Mouse (Mus musculus): ENCODE measurements around the gene Sytl2. TPM values are rescaled to one million over a fixed set of nuclear protein-coding genes. Genes with fewer than 3 reads are reported as not detected.

Gene Sytl2
- total RNA-seq, 2 experiments from 2014 or later: 2.1 to 3.3 TPM

DNA sequence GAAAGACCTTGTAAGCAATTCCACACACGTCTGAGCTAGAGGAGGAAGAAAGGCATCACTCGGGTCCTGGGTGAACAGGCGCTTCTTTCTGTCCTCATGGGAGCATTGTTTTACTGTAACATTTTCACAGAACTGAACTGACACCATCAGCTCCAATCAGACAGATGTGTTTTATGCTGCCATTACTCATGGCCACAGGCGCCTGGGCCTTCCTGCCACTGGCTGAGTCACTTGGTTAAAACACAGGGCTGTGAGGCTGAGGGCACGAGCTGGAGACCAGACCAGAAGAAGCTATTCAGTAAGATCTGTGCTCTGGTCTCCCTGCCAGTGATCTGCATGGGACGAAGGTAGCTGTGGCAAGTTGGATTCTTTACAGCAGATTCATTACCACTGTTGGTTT is 6.0 kb downstream of the Sytl2 start:
- no peak for DNase-seq

DNA sequence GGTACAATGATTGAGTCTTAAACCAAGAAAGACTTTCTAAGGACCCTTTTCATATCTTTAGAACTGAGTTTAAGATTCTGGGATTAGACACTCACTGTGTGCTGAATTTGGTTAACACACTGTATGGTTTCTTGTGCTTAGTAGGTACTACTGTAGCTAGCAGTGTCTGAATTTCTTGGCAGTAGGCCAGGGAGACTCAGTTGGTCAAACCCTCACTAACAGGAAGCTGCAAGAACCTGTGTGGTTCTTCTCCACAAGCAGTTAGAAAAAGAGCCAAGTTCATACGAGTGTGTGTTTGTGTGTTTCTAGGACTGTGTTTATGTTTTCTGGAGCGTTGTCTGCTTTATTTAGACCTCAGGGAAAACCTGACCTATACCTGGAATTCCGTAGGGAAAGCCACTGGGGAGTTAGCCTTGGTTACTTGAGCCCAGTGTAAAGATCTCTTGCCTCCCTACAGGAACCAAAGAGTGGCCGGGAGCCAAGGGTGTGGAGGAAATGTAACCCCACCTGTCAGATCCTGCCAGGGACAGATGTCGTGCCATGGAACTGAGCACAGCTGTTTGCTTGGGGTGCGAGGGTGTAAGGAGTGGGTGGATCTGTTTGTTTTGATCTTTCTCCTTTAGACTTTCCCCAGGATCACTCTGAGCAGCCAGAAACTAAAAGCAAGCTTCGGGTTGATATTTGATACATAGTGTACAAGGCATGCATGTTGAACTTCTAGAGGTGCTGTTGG is 10.3 kb downstream of the Sytl2 start:
- DNase-seq: peak; percentile 7 to 8

DNA sequence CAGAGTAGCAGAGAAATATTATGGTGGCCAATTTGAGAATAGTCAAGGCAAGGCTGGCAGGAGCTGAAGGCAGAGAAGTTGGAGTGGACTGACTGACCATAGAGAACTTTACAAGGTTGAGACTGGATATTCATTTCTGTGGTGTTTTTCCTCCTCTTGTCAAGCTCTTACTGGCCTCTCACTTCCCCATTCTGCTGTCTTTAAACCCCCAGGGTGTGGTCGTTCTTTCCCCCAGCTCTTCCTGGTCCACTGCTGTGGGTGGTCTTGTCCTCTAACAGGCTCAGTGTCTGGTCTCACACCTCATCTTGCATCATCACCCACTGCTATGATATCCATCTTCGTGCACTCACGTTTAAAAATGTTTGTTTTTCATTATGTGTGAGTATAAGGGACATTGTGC is 11.4 kb downstream of the Sytl2 start:
- DNase-seq: no peak

DNA sequence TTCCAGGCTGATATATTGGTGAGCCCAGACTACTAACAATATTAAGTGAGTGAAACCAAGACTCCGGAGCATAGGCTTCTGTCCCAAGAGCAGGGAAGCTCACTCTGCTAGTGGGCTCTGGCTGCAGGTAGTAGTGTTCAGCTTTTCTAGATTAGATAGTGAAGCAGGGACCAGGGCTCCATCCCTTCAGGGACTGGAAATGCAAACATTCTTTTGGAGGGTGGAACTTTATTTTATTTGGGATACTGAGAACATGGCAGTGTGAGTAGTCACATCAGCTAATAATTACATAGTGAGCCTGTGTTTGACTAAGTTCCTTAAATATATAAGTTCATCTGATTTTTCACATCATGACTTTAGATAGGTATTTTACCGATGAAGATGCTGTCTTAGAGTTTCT is 14.8 kb downstream of the Sytl2 start:
- DNase-seq: no peak

DNA sequence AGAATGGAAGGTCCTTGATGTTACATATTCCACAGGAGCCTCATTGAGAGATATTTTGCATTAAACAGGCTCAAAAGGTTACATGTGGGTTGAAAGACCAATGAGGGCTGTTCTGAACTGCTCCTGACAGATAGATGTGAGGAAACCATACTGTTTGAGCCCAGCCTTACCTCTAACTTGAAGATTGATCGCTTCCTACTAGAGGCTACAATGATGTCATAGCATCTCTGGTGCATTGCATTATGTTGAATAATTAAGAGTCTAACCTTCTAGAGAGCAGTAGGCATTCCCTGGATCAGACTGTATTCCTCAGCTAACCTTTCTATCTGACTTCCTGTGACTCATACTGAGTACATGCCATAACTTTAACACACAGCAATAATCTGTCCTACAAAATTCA is 17.4 kb downstream of the Sytl2 start:
- DNase-seq: no peak

DNA sequence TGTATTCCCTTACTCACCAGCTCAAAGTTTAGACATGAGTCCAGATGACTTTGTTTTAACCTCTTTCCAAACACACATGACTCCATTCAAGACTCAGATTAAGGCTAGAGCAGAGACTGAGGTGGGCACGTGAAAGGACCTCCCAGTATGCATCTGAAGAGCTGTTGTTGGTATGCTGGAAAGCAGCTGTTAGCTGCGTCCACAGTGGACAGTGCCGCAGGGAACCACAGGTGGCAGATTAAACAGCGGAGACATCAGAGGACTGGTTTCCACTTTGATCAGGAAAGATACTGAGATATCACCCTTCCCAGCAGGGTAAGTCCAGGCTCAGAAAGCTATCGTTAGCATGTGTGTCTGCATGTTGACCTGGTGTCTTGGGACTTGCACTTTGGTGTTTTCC is 18.1 kb downstream of the Sytl2 start:
- DNase-seq: no peak

DNA sequence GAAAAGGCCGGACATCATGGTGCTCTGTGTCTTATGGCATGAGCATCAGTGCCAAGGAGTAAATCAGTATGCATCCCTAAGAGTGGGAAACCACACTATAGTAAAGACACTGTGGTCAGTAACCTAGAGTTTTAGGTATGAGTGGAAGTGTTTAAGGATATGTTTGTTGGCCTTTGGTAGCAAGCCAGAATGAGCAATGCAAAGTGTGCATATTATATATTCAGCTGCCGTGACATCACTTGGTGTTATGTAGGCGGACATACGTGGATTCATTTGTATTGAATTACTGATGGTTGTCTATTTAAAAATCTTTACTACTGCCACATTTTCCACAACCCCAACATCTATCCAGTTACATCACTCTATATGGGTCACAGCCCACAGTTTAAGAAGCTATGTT is 23.1 kb downstream of the Sytl2 start:
- no peak for DNase-seq

DNA sequence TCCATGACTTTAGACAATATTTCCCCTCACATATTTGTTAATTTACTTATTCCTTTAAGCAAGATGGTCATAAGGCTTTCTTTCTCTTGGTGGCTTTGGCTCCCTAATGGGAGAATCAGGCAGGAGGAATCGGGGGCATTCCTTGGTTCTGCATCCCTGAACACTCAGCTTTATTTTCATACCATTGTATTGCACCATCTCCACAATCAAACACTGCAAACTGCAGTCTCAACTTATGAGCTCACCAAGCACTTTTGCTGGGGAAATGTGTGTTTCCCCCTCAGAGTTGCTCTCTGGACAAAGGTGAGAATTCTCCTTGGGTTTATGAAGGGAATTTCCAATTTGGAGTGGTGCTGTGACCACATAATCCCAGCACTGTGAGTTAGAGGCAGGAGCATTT is 28.1 kb downstream of the Sytl2 start:
- DNase-seq: no peak

DNA sequence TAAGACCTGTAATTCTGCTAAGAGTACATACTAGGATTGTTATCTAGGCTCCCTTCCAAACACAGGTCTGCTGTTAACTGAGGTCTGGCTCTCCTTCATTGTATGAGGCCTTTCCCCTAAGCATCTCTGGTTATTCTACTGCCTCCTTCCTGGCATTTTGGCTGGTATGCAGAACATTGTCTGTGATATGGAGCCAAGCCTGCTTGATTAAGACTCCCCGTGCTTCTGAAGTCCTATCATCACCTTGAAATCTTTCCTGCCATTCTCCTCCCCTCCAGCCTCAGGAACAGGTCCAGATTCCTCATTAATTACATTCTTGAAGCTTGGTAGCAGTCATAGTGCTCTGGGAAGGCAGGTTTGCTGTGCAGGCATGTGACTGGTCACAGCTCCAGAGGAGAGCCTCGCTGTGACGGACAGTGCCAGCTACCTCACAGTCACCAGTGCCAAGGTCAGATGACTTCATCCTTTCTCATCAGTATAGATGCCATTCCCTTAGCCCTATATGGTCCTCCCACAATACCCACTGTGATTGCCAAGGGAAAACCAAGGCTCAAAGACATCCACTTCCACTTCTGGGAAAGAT is 30.5 kb downstream of the Sytl2 start:
- DNase-seq: no peak

DNA sequence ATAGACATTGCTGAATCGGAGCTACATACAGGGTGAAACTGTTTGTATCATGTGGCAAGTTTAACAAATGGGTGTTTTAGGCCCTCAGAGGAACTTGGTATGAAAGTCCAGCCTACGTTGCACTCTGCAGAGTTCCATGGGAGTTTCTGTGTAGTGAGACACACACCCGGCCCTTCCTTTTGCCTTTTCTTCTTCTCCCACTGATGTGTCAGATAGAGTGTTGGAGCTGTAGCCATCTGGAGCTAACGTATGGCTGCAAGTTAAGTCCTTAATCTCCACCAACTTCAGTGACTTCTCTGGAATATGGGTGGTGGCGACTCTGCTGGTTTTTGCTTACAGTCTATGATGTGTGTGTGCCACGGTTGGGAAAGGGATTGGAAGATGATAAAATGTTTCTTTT is 32.3 kb downstream of the Sytl2 start:
- DNase-seq: no peak

DNA sequence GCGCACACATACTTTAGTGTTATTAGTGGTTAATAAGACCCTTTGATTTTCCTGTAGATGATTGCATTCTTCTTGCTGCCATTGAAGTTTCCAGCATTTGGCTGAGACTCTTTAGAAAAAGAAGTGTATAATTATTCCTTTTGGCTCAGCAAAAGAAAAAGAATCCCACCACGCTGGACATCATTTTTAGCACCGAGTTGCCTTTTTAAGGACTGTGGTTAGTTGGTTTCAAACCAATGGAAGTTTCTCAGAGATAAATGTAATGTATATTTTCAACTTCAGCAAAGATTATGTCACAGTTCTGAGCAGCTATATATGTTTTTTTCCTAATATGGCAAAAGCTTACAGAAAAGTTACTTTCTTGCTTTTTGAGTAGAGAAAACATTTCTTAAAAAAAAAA is 32.8 kb downstream of the Sytl2 start:
- no peak for DNase-seq

DNA sequence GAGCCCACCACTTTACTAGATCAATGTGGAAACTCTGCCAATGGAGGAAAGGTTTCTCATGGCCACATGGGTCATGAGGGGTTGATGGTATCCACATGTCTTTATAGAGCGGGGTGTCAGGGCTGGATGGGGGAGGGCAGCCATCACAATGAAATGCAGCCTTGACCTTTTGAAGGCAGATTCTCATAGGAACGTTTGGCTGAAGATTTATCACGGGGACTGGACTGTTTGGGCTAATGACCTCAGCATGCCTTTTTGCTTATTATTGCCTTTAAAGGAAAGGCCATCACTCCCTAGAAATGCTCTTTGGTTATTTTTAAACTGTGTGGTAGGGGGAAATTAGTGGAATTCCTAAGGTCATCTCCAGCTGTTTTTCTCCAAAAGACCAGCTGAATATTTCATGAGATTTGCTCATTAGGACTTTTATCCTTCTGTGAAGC is 33.7 kb downstream of the Sytl2 start:
- DNase-seq: no peak

DNA sequence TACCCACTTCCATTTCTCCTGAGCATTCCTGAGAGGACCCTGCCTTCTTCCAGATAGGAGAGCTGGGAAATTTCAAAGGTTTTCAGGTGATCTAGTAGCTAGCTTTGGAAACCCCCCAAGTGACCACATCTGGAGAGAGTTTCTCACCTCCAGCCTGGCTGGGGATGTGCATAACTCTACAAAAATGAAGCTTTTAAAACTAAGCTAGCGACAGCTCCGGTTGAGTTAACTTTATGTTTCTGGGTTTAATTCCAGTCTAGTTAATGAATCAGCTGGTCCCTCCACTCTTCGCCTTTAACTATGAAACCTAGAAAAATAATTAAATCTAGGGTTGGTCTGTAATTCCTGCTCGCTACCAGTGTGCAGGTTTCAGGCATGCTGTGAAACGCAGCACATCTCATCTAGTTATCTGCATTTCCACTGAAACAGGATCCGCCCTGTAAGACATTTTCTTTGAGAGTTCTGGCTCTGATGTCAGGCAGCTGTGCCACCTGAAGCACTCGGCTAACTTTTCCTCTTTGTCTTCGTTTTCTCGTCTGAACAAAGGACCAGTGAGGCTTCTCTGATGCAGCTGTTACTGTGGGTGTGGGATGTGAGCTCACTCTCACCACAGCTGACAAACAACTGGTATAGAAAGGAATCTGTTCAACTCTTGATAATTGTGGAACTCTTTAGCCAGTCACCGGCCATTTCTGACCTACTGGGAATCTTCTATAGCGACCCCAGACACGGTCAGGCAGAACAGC is 39.3 kb downstream of the Sytl2 start:
- no peak for DNase-seq

DNA sequence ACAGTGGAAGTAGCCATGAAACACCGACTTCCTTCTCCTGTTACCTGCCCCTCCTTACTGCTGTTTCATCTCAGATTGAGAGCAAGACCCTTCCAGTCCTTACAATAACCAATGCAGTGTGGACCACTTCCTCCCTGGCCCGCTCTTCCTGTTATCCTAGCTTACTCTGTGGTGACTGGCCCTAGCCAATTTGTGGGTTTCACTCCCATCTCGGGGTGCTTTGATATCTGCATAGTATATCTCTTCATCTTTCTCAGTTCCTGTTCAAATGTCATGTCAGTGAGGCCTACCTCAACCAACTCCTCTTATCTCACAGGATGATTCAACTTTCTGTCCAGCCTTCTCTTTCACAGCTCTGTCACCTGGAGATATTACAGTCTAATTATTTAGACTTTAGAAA is 42.9 kb downstream of the Sytl2 start:
- no peak for DNase-seq

DNA sequence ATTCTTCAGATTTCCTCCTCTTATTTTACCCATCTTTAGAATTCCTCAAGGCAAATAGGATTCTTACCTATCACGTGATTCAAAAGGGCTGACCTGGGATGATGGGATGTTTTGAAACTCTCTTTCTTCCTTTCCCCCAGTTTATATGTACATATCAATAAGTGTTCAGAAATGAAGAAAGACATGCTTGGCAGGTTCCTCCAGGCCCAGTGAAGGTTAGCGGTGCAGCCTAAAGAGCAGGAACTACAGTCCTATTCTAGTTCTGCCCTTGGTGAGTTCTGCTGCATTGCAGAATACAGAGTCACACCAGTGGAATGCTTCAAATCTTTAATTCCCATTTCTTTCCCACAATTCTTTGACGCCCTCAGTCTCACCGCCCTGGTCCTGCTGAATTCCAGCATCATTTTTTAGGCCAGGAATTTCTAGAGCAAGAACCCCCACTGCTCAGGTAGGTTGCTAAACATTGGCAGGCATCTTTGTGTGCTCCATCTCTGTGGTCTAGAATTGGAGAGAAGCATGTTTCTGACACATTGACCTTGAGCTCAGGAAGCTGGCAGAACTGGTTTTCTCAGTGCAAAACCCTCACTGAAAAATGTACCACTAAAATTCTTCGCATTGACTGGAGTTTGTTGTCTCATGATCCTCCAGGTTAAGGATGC is 45.9 kb downstream of the Sytl2 start:
- no peak for DNase-seq

DNA sequence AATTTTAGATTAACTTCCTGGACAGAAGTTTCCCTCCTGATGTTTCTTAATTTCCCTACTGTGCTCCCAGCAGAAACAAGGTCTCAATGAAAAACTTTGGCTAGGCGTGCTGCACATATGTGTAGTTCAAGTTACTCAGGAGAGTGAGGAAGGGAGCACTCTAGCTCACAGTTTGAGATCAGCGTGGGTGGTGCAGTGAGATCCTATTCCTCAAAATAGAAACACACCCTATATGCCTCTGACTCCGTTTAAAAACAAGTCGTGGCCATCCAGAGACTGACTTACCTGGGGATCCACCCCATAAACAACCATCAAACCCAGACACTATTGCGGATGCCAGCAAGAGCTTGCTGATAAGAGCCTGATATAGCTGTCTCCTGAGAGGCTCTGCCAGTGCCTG is 47.0 kb downstream of the Sytl2 start:
- DNase-seq: no peak

DNA sequence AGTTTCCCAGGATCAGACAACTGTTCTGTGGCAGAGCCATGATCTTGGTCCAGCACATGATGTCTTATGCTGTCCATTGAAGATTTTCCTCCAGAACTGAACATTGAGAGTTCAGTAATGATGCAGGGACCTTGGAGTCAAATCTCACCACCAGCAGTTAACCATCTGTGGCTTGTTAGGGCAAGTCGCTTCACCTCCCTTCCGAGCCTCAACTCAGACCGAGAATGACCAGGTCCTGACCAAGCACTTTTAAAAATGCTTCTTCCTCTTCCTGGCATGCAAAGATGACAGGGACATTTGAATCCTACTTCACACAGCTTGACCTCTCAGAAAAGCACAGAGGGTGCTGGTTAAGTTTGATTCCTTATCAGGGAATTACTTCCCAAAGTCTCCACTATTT is 50.1 kb downstream of the Sytl2 start:
- DNase-seq: no peak

DNA sequence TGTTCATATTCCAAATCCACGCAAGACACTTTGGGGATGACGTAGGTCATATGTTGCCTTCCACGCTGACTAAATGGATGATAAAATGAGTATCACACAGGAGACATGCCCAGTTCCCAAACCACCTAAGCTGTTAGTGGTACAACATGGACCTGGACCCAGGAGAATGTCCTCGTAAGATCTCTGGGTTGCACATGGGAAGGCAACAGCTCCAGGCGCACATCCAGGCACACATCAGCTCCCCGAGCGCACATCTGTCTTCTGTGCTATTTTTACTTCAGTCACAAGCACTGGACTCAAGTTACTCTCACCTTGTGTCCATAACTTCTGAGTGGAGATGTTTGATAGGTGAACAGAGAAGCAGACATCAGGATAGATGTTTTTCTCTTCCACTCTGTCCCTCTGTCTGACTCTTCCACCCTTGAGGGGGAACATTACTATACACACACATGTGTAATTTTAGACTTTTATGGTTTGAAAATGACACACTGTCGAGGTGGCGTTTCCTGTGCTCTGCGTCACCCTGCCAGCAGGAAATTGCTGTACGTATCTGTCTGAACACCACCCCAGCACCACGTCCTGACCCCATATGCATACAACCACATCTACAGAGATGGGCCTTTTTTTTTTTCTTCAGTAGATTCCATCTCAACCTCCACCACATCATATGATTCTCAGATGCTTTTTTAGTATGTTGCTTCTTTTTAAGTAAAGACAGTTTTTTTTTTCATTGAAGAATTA is 51.6 kb downstream of the Sytl2 start:
- peak in 1 of 2 experiments; percentile 19 for DNase-seq

DNA sequence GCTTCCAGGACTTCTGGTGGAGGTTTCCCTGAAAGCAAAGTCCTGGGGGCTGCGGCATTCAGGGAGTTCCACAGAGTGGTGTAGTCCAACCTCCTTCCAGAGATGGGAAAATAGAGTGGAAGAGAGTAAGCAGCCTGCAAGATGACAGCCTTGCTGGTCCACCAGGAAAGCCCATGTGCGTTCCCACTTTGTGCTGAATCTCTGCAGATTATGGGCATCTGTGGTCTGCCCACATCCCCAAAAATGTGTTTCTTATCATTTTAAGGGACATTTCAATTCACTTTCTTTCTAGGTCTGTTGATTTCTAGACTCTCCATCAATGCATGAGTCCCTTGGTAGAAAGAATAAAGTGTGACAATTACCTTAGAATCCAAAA is 52.2 kb downstream of the Sytl2 start:
- no peak for DNase-seq

DNA sequence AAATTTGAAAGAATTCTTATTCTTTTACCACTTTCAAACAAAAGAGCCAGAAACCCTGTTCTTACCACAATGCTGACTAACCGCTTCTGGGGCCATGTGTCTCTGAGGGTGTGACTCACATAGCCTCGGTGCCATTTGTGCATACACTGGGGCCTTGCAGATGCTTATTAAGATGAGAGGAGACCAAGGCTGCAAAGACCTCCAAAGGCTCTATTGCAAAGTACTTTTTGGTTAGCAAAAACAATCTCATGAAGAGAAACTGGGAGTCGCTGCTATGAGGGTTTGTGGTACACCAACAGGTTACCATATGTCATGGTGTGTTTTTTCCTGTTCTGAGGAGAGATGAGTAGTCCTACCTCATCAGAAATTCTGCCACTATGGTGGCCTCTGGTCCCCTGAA is 53.4 kb downstream of the Sytl2 start:
- DNase-seq: no peak

DNA sequence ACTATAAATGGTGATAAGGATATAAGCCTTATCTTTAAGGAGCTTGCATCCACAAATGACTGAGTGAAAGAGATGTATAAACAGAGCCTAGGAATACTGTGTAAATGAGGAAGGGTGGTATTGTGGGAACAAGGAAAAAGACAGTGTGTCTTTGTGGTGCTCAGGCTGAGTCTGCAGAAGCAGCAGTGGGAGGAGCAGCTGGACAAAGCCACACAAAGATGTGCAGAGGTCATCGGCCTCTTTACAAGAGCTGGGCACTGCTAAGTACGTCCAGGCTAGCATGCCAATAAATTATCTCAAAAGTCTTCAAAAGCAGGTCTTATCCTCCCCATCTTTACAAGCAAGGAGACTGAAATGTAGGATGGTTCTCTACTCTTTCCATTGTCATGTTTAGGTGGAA is 53.9 kb downstream of the Sytl2 start:
- DNase-seq: no peak

DNA sequence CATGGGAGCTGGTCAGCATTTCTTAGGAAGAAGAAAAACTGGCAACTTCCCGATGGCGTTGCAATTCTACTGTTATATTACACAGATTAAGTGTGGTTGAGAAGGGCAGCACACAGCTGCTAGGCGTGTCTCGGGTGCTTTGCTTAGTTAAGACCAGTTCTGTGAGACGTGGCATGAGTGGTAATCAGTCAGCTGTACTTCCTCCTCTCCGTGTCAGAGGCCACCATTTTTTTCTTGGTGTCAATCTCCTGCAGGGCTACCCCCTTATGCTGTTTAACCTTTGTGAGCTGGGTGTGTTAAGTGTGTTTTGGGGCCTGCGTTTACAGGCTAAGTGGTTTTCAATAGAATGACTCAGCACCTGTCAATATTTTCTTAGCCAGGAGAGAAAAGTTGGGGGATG is 60.7 kb downstream of the Sytl2 start:
- no peak for DNase-seq

Data from heart, adult 18-20 months (tissue).